Mouse (Mus musculus): Measurements from ENCODE around the gene Tnr.

GRCm38 (mm10) chr1:159783842-159784241 is 260.3 kb downstream of the Tnr start:
- TF ChIP-seq CTCF (IDR thresholded peaks at IDR 0.05; ENCODE audit: borderline replicate concordance, control insufficient read depth, extremely low read depth, insufficient read depth, low read length, poor library complexity) (peak; percentile 50; the same call in 1 of the 2 replicates), POLR2A (IDR thresholded peaks at IDR 0.05; ENCODE audit: control insufficient read depth, extremely low read depth, insufficient read depth, low read length, poor library complexity) (no peak)
